ENCODE assay signal across 18 mouse cellular contexts in genomic region chr4:136158498-136158897, GRCm38 (mm10). TPM values are rescaled to one million over a fixed set of nuclear protein-coding genes. Genes with fewer than 3 reads are reported as not detected.
DNase-seq lines count a peak whose midpoint lies in the region; ATAC-seq and TF ChIP-seq lines count a peak whose summit lies in the region.
"Had no signal": no experiment of that assay in that cellular context is flagged by ENCODE, and none has a peak within 500 bp of the region (broad histone marks: within the 10 kb centered on the region; RNA-seq: fewer than 3 reads in every experiment).

No protein-coding gene starts in this region.

- H3K4me2 ChIP-seq in heart, postnatal 0 days (ENCODE audit: low read depth, low read length) = no peak overlapping the region
- no peak overlapping the region for H3K4me2 ChIP-seq in heart, embryonic 11.5 days
- no peak overlapping the region for H3K4me2 ChIP-seq in midbrain, postnatal 0 days (ENCODE audit: low read depth, low read length, poor library complexity, severe bottlenecking)
- H3K4me2 ChIP-seq in midbrain, embryonic 14.5 days (ENCODE audit: low read length) = no peak overlapping the region
- H3K4me2 ChIP-seq: hindbrain, embryonic 15.5 days; liver, embryonic 15.5 days; neural tube, embryonic 12.5 days had no signal

- no peak overlapping the region for H3K4me3 ChIP-seq in heart, postnatal 0 days (ENCODE audit: low read depth, low read length)
- H3K4me3 ChIP-seq in heart, embryonic 11.5 days (ENCODE audit: low read depth, low read length) = no peak overlapping the region
- H3K4me3 ChIP-seq in left cerebral cortex, adult 2 months = no peak overlapping the region
- H3K4me3 ChIP-seq in midbrain, postnatal 0 days (ENCODE audit: low read depth, low read length) = no peak overlapping the region
- no peak overlapping the region for H3K4me3 ChIP-seq in midbrain, embryonic 14.5 days (replicated peaks; ENCODE audit: low read depth, low read length)
- H3K4me3 ChIP-seq: erythroblast, embryonic 14.5 days; hindbrain, embryonic 15.5 days; liver, embryonic 15.5 days; neural tube, embryonic 12.5 days had no signal

- H3K36me3 ChIP-seq in heart, postnatal 0 days (replicated peaks; ENCODE audit: control insufficient read depth, insufficient read depth, low read length) = no peaks in the 10 kb centered on the region
- no peaks in the 10 kb centered on the region for H3K36me3 ChIP-seq in heart, embryonic 11.5 days (ENCODE audit: control insufficient read depth, insufficient read depth, low read length)
- H3K36me3 ChIP-seq in midbrain, postnatal 0 days (ENCODE audit: insufficient read depth, low read length) = no peaks in the 10 kb centered on the region
- no peaks in the 10 kb centered on the region for H3K36me3 ChIP-seq in midbrain, embryonic 14.5 days (ENCODE audit: control insufficient read depth, insufficient read depth, low read length)
- H3K36me3 ChIP-seq: hindbrain, embryonic 15.5 days; liver, embryonic 15.5 days; neural tube, embryonic 12.5 days had no signal

- intact Hi-C loops in left cerebral cortex, adult 2 months (cut with DNase I) = no loop called here
- intact Hi-C loops in left cerebral cortex, postnatal 10 days (cut with DNase I) = no loop called here

- no peak for DNase-seq in heart, postnatal 0 days (ENCODE audit: low spot score)
- DNase-seq in left cerebral cortex, adult 2 months (ENCODE audit: extremely low spot score in 1 of 2, low spot score in 2 of 2) = no peak
- DNase-seq in left cerebral cortex, postnatal 10 days (ENCODE audit: extremely low spot score in 1 of 2, low spot score in 2 of 2) = no peak
- DNase-seq in midbrain, postnatal 0 days (ENCODE audit: low spot score) = no peak
- DNase-seq in midbrain, embryonic 14.5 days = no peak
- DNase-seq in thymus, postnatal 36 days = peak; percentile 52 to 55
- no peak for DNase-seq in left cerebral cortex, adult 9 months (ENCODE audit: low spot score in 2 of 2)
- DNase-seq: cerebellum, postnatal 25 days; forebrain, postnatal 0 days; gastrocnemius, postnatal 14 days; kidney, adult 9 months; right cerebral cortex, postnatal 14 days had no signal

- peak; percentile 11; the same call in 1 of the 2 replicates for TF ChIP-seq CTCF in heart, postnatal 0 days (IDR thresholded peaks at IDR 0.05; ENCODE audit: low read depth)
- peak; percentile 33 for TF ChIP-seq CTCF in left cerebral cortex, adult 2 months (IDR thresholded peaks at IDR 0.05)
- peak; percentile 14; the same call in 1 of the 2 replicates for TF ChIP-seq CTCF in midbrain, postnatal 0 days (IDR thresholded peaks at IDR 0.05)

- WGBS in heart, postnatal 0 days = 75% methylated on average over 6 of the region's 6 CpGs
- 70% methylated on average over 6 of the region's 6 CpGs for WGBS in heart, embryonic 11.5 days (ENCODE audit: insufficient replicate concordance)
- 76% methylated on average over 6 of the region's 6 CpGs for WGBS in midbrain, postnatal 0 days
- WGBS in midbrain, embryonic 14.5 days = 81% methylated on average over 6 of the region's 6 CpGs

- H3K27me3 ChIP-seq in heart, postnatal 0 days (ENCODE audit: control insufficient read depth, insufficient read depth, low read length) = no peaks in the 10 kb centered on the region
- no peaks in the 10 kb centered on the region for H3K27me3 ChIP-seq in heart, embryonic 11.5 days (ENCODE audit: control insufficient read depth, insufficient read depth, low read length)
- no peaks in the 10 kb centered on the region for H3K27me3 ChIP-seq in midbrain, postnatal 0 days (ENCODE audit: insufficient read depth, low read length)
- H3K27me3 ChIP-seq in midbrain, embryonic 14.5 days (ENCODE audit: control insufficient read depth, insufficient read depth, low read length) = no peaks in the 10 kb centered on the region
- H3K27me3 ChIP-seq: hindbrain, embryonic 15.5 days; neural tube, embryonic 12.5 days had no signal

- H3K4me1 ChIP-seq in heart, postnatal 0 days (ENCODE audit: control insufficient read depth, insufficient read depth) = no peaks in the 10 kb centered on the region
- H3K4me1 ChIP-seq in heart, embryonic 11.5 days (ENCODE audit: control insufficient read depth, insufficient read depth, low read length) = no peaks in the 10 kb centered on the region
- no peaks in the 10 kb centered on the region for H3K4me1 ChIP-seq in midbrain, postnatal 0 days (ENCODE audit: insufficient read depth, low read length)
- H3K4me1 ChIP-seq in midbrain, embryonic 14.5 days (ENCODE audit: control insufficient read depth, insufficient read depth, low read length) = peaks cover 8% of the 10 kb centered on the region; the same call in 1 of the 2 replicates

- H3K27ac ChIP-seq in heart, postnatal 0 days (ENCODE audit: low read depth) = no peak overlapping the region
- no peak overlapping the region for H3K27ac ChIP-seq in heart, embryonic 11.5 days (ENCODE audit: low read depth, low read length)
- no peak overlapping the region for H3K27ac ChIP-seq in left cerebral cortex, adult 2 months
- no peak overlapping the region for H3K27ac ChIP-seq in midbrain, postnatal 0 days (ENCODE audit: low read depth, low read length)
- H3K27ac ChIP-seq in midbrain, embryonic 14.5 days (replicated peaks; ENCODE audit: low read depth, low read length) = no peak overlapping the region
- H3K27ac ChIP-seq: hindbrain, embryonic 15.5 days; liver, embryonic 15.5 days had no signal

- no peak for TF ChIP-seq EP300 in heart, postnatal 0 days (IDR thresholded peaks at IDR 0.05; ENCODE audit: low read depth)

- H3K9me3 ChIP-seq in heart, postnatal 0 days (replicated peaks; ENCODE audit: control insufficient read depth, low read length) = no peaks in the 10 kb centered on the region
- H3K9me3 ChIP-seq in heart, embryonic 11.5 days (replicated peaks; ENCODE audit: control insufficient read depth, low read length) = no peaks in the 10 kb centered on the region
- H3K9me3 ChIP-seq in midbrain, postnatal 0 days (ENCODE audit: low read length) = no peaks in the 10 kb centered on the region
- H3K9me3 ChIP-seq in midbrain, embryonic 14.5 days (ENCODE audit: control insufficient read depth, low read length) = no peaks in the 10 kb centered on the region
- H3K9me3 ChIP-seq: hindbrain, embryonic 15.5 days; liver, embryonic 15.5 days; neural tube, embryonic 12.5 days had no signal

- H3K9ac ChIP-seq in heart, postnatal 0 days (replicated peaks; ENCODE audit: low read depth, low read length) = no peak overlapping the region
- H3K9ac ChIP-seq in heart, embryonic 11.5 days (ENCODE audit: low read depth, low read length) = no peak overlapping the region
- H3K9ac ChIP-seq in midbrain, postnatal 0 days (replicated peaks; ENCODE audit: low read length, poor library complexity, severe bottlenecking) = no peak overlapping the region
- H3K9ac ChIP-seq in midbrain, embryonic 14.5 days (replicated peaks; ENCODE audit: low read length) = no peak overlapping the region
- H3K9ac ChIP-seq: forebrain, postnatal 0 days; hindbrain, embryonic 15.5 days; liver, embryonic 15.5 days; neural tube, embryonic 12.5 days had no signal

- no peak for ATAC-seq in heart, postnatal 0 days (ENCODE audit: insufficient read depth, low read depth)
- no peak for ATAC-seq in heart, embryonic 11.5 days (replicated peaks; ENCODE audit: insufficient number of reproducible peaks, low FRiP score, low TSS enrichment)
- no peak for ATAC-seq in midbrain, postnatal 0 days (ENCODE audit: low FRiP score)
- ATAC-seq in midbrain, embryonic 14.5 days (ENCODE audit: low FRiP score, low TSS enrichment) = no peak
- ATAC-seq: forebrain, postnatal 0 days had no signal

RNA-seq across cellular contexts. Expression of gene E2f2, which starts 13.7 kb away (rescaled TPM):
- total RNA-seq in heart, postnatal 0 days (2014; rRNA removed; ENCODE audit: low replicate concordance) = 6.4 and 6.9 TPM in 2 replicates
- polyA plus RNA-seq in heart, postnatal 0 days (2015; fragmentation: Nextera tagmentation; extraction: Ambion mirVana) = 2.4 and 2.6 TPM in 2 replicates
- 4.8 and 5.8 TPM in 2 replicates for polyA plus RNA-seq in heart, embryonic 11.5 days (2014; fragmentation: Nextera tagmentation; extraction: Ambion mirVana)
- 1 to 10 TPM in 1 of 2 experiments, under 1 TPM in 1; 0.36 to 1.3 TPM for total RNA-seq in left cerebral cortex, adult 2 months (2021)
- 1 to 10 TPM in 1 of 2 experiments, under 1 TPM in 1; 0.97 to 1.9 TPM for total RNA-seq in left cerebral cortex, postnatal 10 days (2021)
- 1.1 and 2.0 TPM in 2 replicates for total RNA-seq in midbrain, postnatal 0 days (2014; rRNA removed)
- 0.46 and 0.50 TPM in 2 replicates for polyA plus RNA-seq in midbrain, postnatal 0 days (2015; fragmentation: Nextera tagmentation; extraction: Ambion mirVana)
- polyA plus RNA-seq in midbrain, embryonic 14.5 days (2014; fragmentation: Nextera tagmentation; extraction: Ambion mirVana) = 1.2 and 1.7 TPM in 2 replicates

RNA-seq across cellular contexts. Expression of gene Id3, which starts 15.2 kb away (rescaled TPM):
- 238 and 259 TPM in 2 replicates for total RNA-seq in heart, postnatal 0 days (2014; rRNA removed; ENCODE audit: low replicate concordance)
- polyA plus RNA-seq in heart, postnatal 0 days (2015; fragmentation: Nextera tagmentation; extraction: Ambion mirVana) = 169 and 188 TPM in 2 replicates
- 411 and 415 TPM in 2 replicates for polyA plus RNA-seq in heart, embryonic 11.5 days (2014; fragmentation: Nextera tagmentation; extraction: Ambion mirVana)
- total RNA-seq in left cerebral cortex, adult 2 months (2021) = 10 to 100 TPM; 26.8 to 36.1 TPM
- 10 to 100 TPM; 37.3 to 54.8 TPM for total RNA-seq in left cerebral cortex, postnatal 10 days (2021)
- 121 and 208 TPM in 2 replicates for total RNA-seq in midbrain, postnatal 0 days (2014; rRNA removed)
- polyA plus RNA-seq in midbrain, postnatal 0 days (2015; fragmentation: Nextera tagmentation; extraction: Ambion mirVana) = 148 and 156 TPM in 2 replicates
- 108 and 140 TPM in 2 replicates for polyA plus RNA-seq in midbrain, embryonic 14.5 days (2014; fragmentation: Nextera tagmentation; extraction: Ambion mirVana)

RNA-seq across cellular contexts. Expression of gene Asap3, which starts 47.7 kb away (rescaled TPM):
- total RNA-seq in heart, postnatal 0 days (2014; rRNA removed; ENCODE audit: low replicate concordance) = 2.9 and 3.2 TPM in 2 replicates
- 1.7 and 2.0 TPM in 2 replicates for polyA plus RNA-seq in heart, postnatal 0 days (2015; fragmentation: Nextera tagmentation; extraction: Ambion mirVana)
- 1.8 and 2.1 TPM in 2 replicates for polyA plus RNA-seq in heart, embryonic 11.5 days (2014; fragmentation: Nextera tagmentation; extraction: Ambion mirVana)
- 1 to 10 TPM; 2.2 to 2.4 TPM for total RNA-seq in left cerebral cortex, adult 2 months (2021)
- total RNA-seq in left cerebral cortex, postnatal 10 days (2021) = 1 to 10 TPM; 3.5 to 4.4 TPM
- total RNA-seq in midbrain, postnatal 0 days (2014; rRNA removed) = 5.9 and 7.6 TPM in 2 replicates
- polyA plus RNA-seq in midbrain, postnatal 0 days (2015; fragmentation: Nextera tagmentation; extraction: Ambion mirVana) = 3.7 and 4.1 TPM in 2 replicates
- polyA plus RNA-seq in midbrain, embryonic 14.5 days (2014; fragmentation: Nextera tagmentation; extraction: Ambion mirVana) = 1.8 and 3.4 TPM in 2 replicates
- total RNA-seq: megakaryocyte progenitor cell, adult 5-6 weeks had no signal

Comparison
In these comparisons a context has a peak if more than half of its experiments do, and no peak if none do; other contexts are left out.
1. DNase-seq: peak in thymus, postnatal 36 days (2 of 2); none in heart, postnatal 0 days (single experiment), left cerebral cortex, adult 2 months (0 of 2), left cerebral cortex, postnatal 10 days (0 of 2), midbrain, postnatal 0 days (single experiment), midbrain, embryonic 14.5 days (single experiment) and left cerebral cortex, adult 9 months (0 of 2).
2. Peak in every context shown above with its lines, with median percentiles within 50 percentile points of each other: CTCF ChIP-seq.